ENCODE assay signal across 9 mouse cellular contexts in the genomic region with DNA sequence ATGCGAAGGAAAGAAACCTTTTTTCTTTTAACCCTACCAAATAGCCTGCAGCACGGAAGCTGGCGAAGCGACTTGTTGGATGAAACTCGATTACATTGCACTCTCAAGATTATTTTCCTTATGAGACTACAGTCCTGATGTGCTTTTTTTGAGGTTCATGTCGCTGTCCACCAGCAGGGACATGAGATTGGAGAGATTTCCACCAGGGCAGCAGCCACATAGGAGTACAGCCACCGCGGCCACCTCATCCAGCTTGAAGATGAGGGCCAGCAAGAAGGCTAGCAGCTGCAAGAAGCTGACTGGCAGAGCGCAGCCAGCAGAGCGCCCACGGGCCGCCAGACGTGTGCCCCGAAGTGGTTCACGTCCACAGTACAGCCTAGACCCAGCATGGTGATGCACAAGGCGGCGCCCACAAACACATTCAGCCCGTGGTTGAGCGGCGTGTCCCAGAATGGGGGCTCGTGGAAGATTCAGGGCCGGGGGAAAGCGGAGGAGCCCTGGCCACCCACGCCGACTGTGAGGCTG. TPM values are rescaled to one million over a fixed set of nuclear protein-coding genes. Genes with fewer than 3 reads are reported as not detected.
DNase-seq lines count a peak whose midpoint lies in the region; ATAC-seq and TF ChIP-seq lines count a peak whose summit lies in the region.
"Not testable (repeated sequence)": the region's sequence is repeated elsewhere in the genome, so short reads cannot be mapped to it uniquely, and the experiment has no call there.
"Had no signal": no experiment of that assay in that cellular context is flagged by ENCODE, and none has a peak within 500 bp of the region (broad histone marks: within the 10 kb centered on the region; RNA-seq: fewer than 3 reads in every experiment).

No protein-coding gene starts in this region.

- ATAC-seq in embryonic facial prominence, embryonic 15.5 days (ENCODE audit: insufficient number of reproducible peaks, low FRiP score, low TSS enrichment, low read depth); heart, embryonic 11.5 days (replicated peaks; ENCODE audit: insufficient number of reproducible peaks, low FRiP score, low TSS enrichment); kidney, postnatal 0 days (replicated peaks; ENCODE audit: low FRiP score, low read depth); liver, embryonic 15.5 days (ENCODE audit: insufficient read depth): not testable (repeated sequence)
- ATAC-seq in hindbrain, embryonic 14.5 days (ENCODE audit: low FRiP score), result peak; percentile 36; the same call in 1 of the 2 replicates
- peak; percentile 57 for ATAC-seq in midbrain, embryonic 14.5 days (ENCODE audit: low FRiP score, low TSS enrichment)

- not testable (repeated sequence) for DNase-seq in hindbrain, embryonic 14.5 days (ENCODE audit: low spot score); kidney, postnatal 0 days (ENCODE audit: low spot score)
- peak; percentile 36 for DNase-seq in midbrain, embryonic 14.5 days

- peaks cover 55% of the 10 kb centered on the region for H3K27me3 ChIP-seq in E14TG2a.4 (ENCODE audit: insufficient read depth, low read length)
- H3K27me3 ChIP-seq in embryonic facial prominence, embryonic 15.5 days, result peaks cover 25% of the 10 kb centered on the region
- peaks cover 17% of the 10 kb centered on the region for H3K27me3 ChIP-seq in heart, embryonic 11.5 days (ENCODE audit: control insufficient read depth, insufficient read depth, low read length)
- not testable (repeated sequence) for H3K27me3 ChIP-seq in hindbrain, embryonic 14.5 days (ENCODE audit: control insufficient read depth, insufficient read depth, low read length); kidney, postnatal 0 days (ENCODE audit: insufficient read depth, low read length); midbrain, embryonic 14.5 days (ENCODE audit: control insufficient read depth, insufficient read depth, low read length)
- H3K27me3 ChIP-seq in liver, embryonic 15.5 days, result peaks cover 35% of the 10 kb centered on the region
- 0 out of 2 replicates have a peak, but pooled peaks cover 10% of the 10 kb centered on the region for H3K27me3 ChIP-seq in small intestine, adult 2 months (ENCODE audit: control insufficient read depth, insufficient read depth, low read length)

- H3K4me3 ChIP-seq in E14TG2a.4 (replicated peaks; ENCODE audit: low read length), result peak overlapping the region; percentile 72
- peak overlapping the region; percentile 39 for H3K4me3 ChIP-seq in embryonic facial prominence, embryonic 15.5 days (replicated peaks)
- peak overlapping the region; percentile 44 for H3K4me3 ChIP-seq in heart, embryonic 11.5 days (ENCODE audit: low read depth, low read length)
- peak overlapping the region; percentile 36 for H3K4me3 ChIP-seq in hindbrain, embryonic 14.5 days (replicated peaks; ENCODE audit: low read length)
- H3K4me3 ChIP-seq in kidney, postnatal 0 days (replicated peaks; ENCODE audit: low read depth, low read length), result peak overlapping the region; percentile 33; the same call in 1 of the 2 replicates
- H3K4me3 ChIP-seq in liver, embryonic 15.5 days (replicated peaks), result peak overlapping the region; percentile 25; the same call in 1 of the 2 replicates
- peak overlapping the region; percentile 39 for H3K4me3 ChIP-seq in midbrain, embryonic 14.5 days (replicated peaks; ENCODE audit: low read depth, low read length)
- H3K4me3 ChIP-seq in small intestine, adult 2 months (ENCODE audit: low read depth, low read length), result peak overlapping the region; percentile 58

- not testable (repeated sequence) for TF ChIP-seq POLR2A in small intestine, adult 2 months (IDR thresholded peaks at IDR 0.05; ENCODE audit: low read depth, low read length)

- H3K36me3 ChIP-seq in E14TG2a.4 (ENCODE audit: insufficient read depth, low read length); embryonic facial prominence, embryonic 15.5 days; heart, embryonic 11.5 days (ENCODE audit: control insufficient read depth, insufficient read depth, low read length); hindbrain, embryonic 14.5 days (replicated peaks; ENCODE audit: control insufficient read depth, insufficient read depth); kidney, postnatal 0 days (ENCODE audit: insufficient read depth, low read length); liver, embryonic 15.5 days (replicated peaks); midbrain, embryonic 14.5 days (ENCODE audit: control insufficient read depth, insufficient read depth, low read length); small intestine, adult 2 months (ENCODE audit: control insufficient read depth, insufficient read depth, low read length): not testable (repeated sequence)

- H3K9ac ChIP-seq in embryonic facial prominence, embryonic 15.5 days; heart, embryonic 11.5 days (ENCODE audit: low read depth, low read length); kidney, postnatal 0 days (ENCODE audit: low read depth, low read length); liver, embryonic 15.5 days: not testable (repeated sequence)
- H3K9ac ChIP-seq in hindbrain, embryonic 14.5 days, result peak overlapping the region; percentile 31; the same call in 1 of the 2 replicates
- H3K9ac ChIP-seq in midbrain, embryonic 14.5 days (replicated peaks; ENCODE audit: low read length), result peak overlapping the region; percentile 37; the same call in 1 of the 2 replicates

- H3K4me2 ChIP-seq in embryonic facial prominence, embryonic 15.5 days (replicated peaks), result peak overlapping the region; percentile 68
- peak overlapping the region; percentile 78 for H3K4me2 ChIP-seq in heart, embryonic 11.5 days
- peak overlapping the region; percentile 56 for H3K4me2 ChIP-seq in hindbrain, embryonic 14.5 days (replicated peaks)
- H3K4me2 ChIP-seq in kidney, postnatal 0 days (ENCODE audit: low read length), result peak overlapping the region; percentile 63
- peak overlapping the region; percentile 50 for H3K4me2 ChIP-seq in liver, embryonic 15.5 days
- peak overlapping the region; percentile 60 for H3K4me2 ChIP-seq in midbrain, embryonic 14.5 days (ENCODE audit: low read length)

- H3K4me1 ChIP-seq in E14TG2a.4 (replicated peaks; ENCODE audit: low read depth, low read length); embryonic facial prominence, embryonic 15.5 days; heart, embryonic 11.5 days (ENCODE audit: control insufficient read depth, insufficient read depth, low read length); hindbrain, embryonic 14.5 days (replicated peaks; ENCODE audit: control insufficient read depth, insufficient read depth, low read length); kidney, postnatal 0 days (replicated peaks; ENCODE audit: insufficient read depth, low read length); liver, embryonic 15.5 days (replicated peaks); midbrain, embryonic 14.5 days (ENCODE audit: control insufficient read depth, insufficient read depth, low read length); small intestine, adult 2 months (ENCODE audit: control insufficient read depth, insufficient read depth, insufficient read length, low read length): not testable (repeated sequence)

- not testable (repeated sequence) for TF ChIP-seq CTCF in E14TG2a.4 (conservative IDR thresholded peaks at IDR 0.05; ENCODE audit: low read length); kidney, postnatal 0 days (IDR thresholded peaks at IDR 0.05; ENCODE audit: low read depth); small intestine, adult 2 months (IDR thresholded peaks at IDR 0.05; ENCODE audit: extremely low read depth, insufficient read length, insufficient replicate concordance, low read depth, low read length)

- H3K27ac ChIP-seq in embryonic facial prominence, embryonic 15.5 days (replicated peaks); heart, embryonic 11.5 days (ENCODE audit: low read depth, low read length); hindbrain, embryonic 14.5 days; kidney, postnatal 0 days; liver, embryonic 15.5 days (replicated peaks); midbrain, embryonic 14.5 days (replicated peaks; ENCODE audit: low read depth, low read length); small intestine, adult 2 months (ENCODE audit: insufficient read depth, low read depth, low read length): not testable (repeated sequence)

- WGBS in embryonic facial prominence, embryonic 15.5 days, result 39% methylated on average over 25 of the region's 25 CpGs
- 41% methylated on average over 25 of the region's 25 CpGs for WGBS in heart, embryonic 11.5 days (ENCODE audit: insufficient replicate concordance)
- 46% methylated on average over 25 of the region's 25 CpGs for WGBS in hindbrain, embryonic 14.5 days
- 40% methylated on average over 25 of the region's 25 CpGs for WGBS in kidney, postnatal 0 days
- 37% methylated on average over 25 of the region's 25 CpGs for WGBS in liver, embryonic 15.5 days (ENCODE audit: insufficient replicate concordance)
- 42% methylated on average over 25 of the region's 25 CpGs for WGBS in midbrain, embryonic 14.5 days
- WGBS in small intestine, adult 2 months, result 44% methylated on average over 25 of the region's 25 CpGs

- H3K9me3 ChIP-seq in E14TG2a.4 (ENCODE audit: low read length); embryonic facial prominence, embryonic 15.5 days (replicated peaks); heart, embryonic 11.5 days (replicated peaks; ENCODE audit: control insufficient read depth, low read length); hindbrain, embryonic 14.5 days (ENCODE audit: control insufficient read depth, low read length); kidney, postnatal 0 days (replicated peaks; ENCODE audit: low read length); liver, embryonic 15.5 days (replicated peaks); midbrain, embryonic 14.5 days (ENCODE audit: control insufficient read depth, low read length): not testable (repeated sequence)

RNA-seq across cellular contexts. Expression of a gene that starts 0.6 kb away (rescaled TPM):
- 0.47 and 0.76 TPM in 2 replicates for polyA plus RNA-seq in embryonic facial prominence, embryonic 15.5 days (2015; fragmentation: Nextera tagmentation; extraction: Ambion mirVana)
- 0.17 and 0.45 TPM in 2 replicates for polyA plus RNA-seq in heart, embryonic 11.5 days (2014; fragmentation: Nextera tagmentation; extraction: Ambion mirVana)
- polyA plus RNA-seq in hindbrain, embryonic 14.5 days (2014; fragmentation: Nextera tagmentation; extraction: Ambion mirVana), result 8.1 and 9.3 TPM in 2 replicates
- 1.8 and 2.0 TPM in 2 replicates for polyA plus RNA-seq in kidney, postnatal 0 days (2015; fragmentation: Nextera tagmentation; extraction: Ambion mirVana)
- not detected in 2 replicates for polyA plus RNA-seq in liver, embryonic 15.5 days (2015; fragmentation: Nextera tagmentation; extraction: Ambion mirVana)
- polyA plus RNA-seq in midbrain, embryonic 14.5 days (2014; fragmentation: Nextera tagmentation; extraction: Ambion mirVana), result 4.7 and 6.3 TPM in 2 replicates
- 0.10 and 0.16 TPM in 2 replicates for polyA plus RNA-seq in small intestine, adult 2 months (2012; rRNA removed)
- polyA plus RNA-seq: liver, embryonic 16.5 days had no signal

RNA-seq across cellular contexts. Expression of a gene that starts 5.7 kb away (rescaled TPM):
- 0.88 and 1.0 TPM in 2 replicates for polyA plus RNA-seq in embryonic facial prominence, embryonic 15.5 days (2015; fragmentation: Nextera tagmentation; extraction: Ambion mirVana)
- 0.44 TPM in 1 of 2 replicates, not detected in the other for polyA plus RNA-seq in heart, embryonic 11.5 days (2014; fragmentation: Nextera tagmentation; extraction: Ambion mirVana)
- 4.8 and 5.5 TPM in 2 replicates for polyA plus RNA-seq in hindbrain, embryonic 14.5 days (2014; fragmentation: Nextera tagmentation; extraction: Ambion mirVana)
- 1.1 and 1.6 TPM in 2 replicates for polyA plus RNA-seq in kidney, postnatal 0 days (2015; fragmentation: Nextera tagmentation; extraction: Ambion mirVana)
- not detected in 2 replicates for polyA plus RNA-seq in liver, embryonic 15.5 days (2015; fragmentation: Nextera tagmentation; extraction: Ambion mirVana)
- polyA plus RNA-seq in midbrain, embryonic 14.5 days (2014; fragmentation: Nextera tagmentation; extraction: Ambion mirVana), result 3.5 and 4.5 TPM in 2 replicates
- not detected in 2 replicates for polyA plus RNA-seq in small intestine, adult 2 months (2012; rRNA removed)
- polyA plus RNA-seq: liver, embryonic 16.5 days had no signal

RNA-seq across cellular contexts. Expression of a gene that starts 27.2 kb away (rescaled TPM):
- polyA plus RNA-seq in embryonic facial prominence, embryonic 15.5 days (2015; fragmentation: Nextera tagmentation; extraction: Ambion mirVana), result 16.8 and 19.4 TPM in 2 replicates
- polyA plus RNA-seq in heart, embryonic 11.5 days (2014; fragmentation: Nextera tagmentation; extraction: Ambion mirVana), result 16.8 and 19.4 TPM in 2 replicates
- polyA plus RNA-seq in hindbrain, embryonic 14.5 days (2014; fragmentation: Nextera tagmentation; extraction: Ambion mirVana), result 18.1 and 19.0 TPM in 2 replicates
- 15.6 and 18.4 TPM in 2 replicates for polyA plus RNA-seq in kidney, postnatal 0 days (2015; fragmentation: Nextera tagmentation; extraction: Ambion mirVana)
- 6.0 and 6.9 TPM in 2 replicates for polyA plus RNA-seq in liver, embryonic 15.5 days (2015; fragmentation: Nextera tagmentation; extraction: Ambion mirVana)
- polyA plus RNA-seq in midbrain, embryonic 14.5 days (2014; fragmentation: Nextera tagmentation; extraction: Ambion mirVana), result 14.3 and 19.2 TPM in 2 replicates
- 4.0 and 5.4 TPM in 2 replicates for polyA plus RNA-seq in small intestine, adult 2 months (2012; rRNA removed)

RNA-seq across cellular contexts. Expression of a gene that starts 57.3 kb away (rescaled TPM):
- not detected in 2 replicates for polyA plus RNA-seq in embryonic facial prominence, embryonic 15.5 days (2015; fragmentation: Nextera tagmentation; extraction: Ambion mirVana)
- not detected in 2 replicates for polyA plus RNA-seq in heart, embryonic 11.5 days (2014; fragmentation: Nextera tagmentation; extraction: Ambion mirVana)
- polyA plus RNA-seq in hindbrain, embryonic 14.5 days (2014; fragmentation: Nextera tagmentation; extraction: Ambion mirVana), result not detected in 2 replicates
- polyA plus RNA-seq in kidney, postnatal 0 days (2015; fragmentation: Nextera tagmentation; extraction: Ambion mirVana), result 0.07 TPM in 1 of 2 replicates, not detected in the other
- polyA plus RNA-seq in liver, embryonic 15.5 days (2015; fragmentation: Nextera tagmentation; extraction: Ambion mirVana), result not detected in 2 replicates
- 0.12 TPM in 1 of 2 replicates, not detected in the other for polyA plus RNA-seq in midbrain, embryonic 14.5 days (2014; fragmentation: Nextera tagmentation; extraction: Ambion mirVana)
- not detected in 2 replicates for polyA plus RNA-seq in small intestine, adult 2 months (2012; rRNA removed)
- polyA plus RNA-seq: liver, embryonic 16.5 days had no signal
